Comparison of ENCODE assay signal across 26 mouse cellular contexts in the genomic region with DNA sequence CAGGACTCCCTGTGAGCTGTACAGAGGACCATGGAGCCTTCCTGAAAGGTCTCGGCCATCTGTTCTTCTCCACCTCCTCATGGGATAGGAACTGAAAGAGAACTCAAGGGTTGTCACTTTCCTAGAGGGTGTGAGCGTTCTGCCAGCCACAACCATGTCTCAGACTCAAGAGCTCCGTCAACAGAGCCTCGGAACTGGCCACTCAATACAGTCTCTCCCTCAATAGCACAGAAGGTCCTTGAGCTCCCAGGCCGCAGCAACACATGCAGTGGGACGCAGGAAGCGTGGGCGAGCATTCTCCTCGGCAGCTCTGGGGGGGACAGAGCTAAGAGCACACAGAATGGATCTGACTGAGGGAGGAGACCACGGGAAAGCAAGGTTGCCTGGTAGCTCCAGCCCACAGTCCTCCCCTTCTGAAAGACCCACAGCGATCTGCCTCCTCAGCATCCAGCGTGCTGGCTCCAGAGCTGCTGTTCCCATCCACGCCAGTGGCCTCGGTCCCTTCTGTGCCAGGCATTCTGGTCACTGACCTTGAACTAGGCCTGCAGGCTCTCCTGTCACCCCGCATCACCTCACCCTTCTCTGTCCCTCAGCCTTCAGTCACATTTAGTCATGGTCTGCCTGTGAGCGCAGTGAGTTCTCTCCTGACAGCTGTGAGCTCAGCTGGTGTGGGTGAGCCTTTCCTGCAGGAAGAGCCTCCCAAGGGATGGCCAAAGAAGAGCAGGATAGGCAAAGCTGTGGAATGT. TPM values are rescaled to one million over a fixed set of nuclear protein-coding genes. Genes with fewer than 3 reads are reported as not detected.
DNase-seq lines count a peak whose midpoint lies in the region; ATAC-seq lines count a peak whose summit lies in the region.
"Had no signal": no experiment of that assay in that cellular context is flagged by ENCODE, and none has a peak within 500 bp of the region (broad histone marks: within the 10 kb centered on the region; RNA-seq: fewer than 3 reads in every experiment).

No protein-coding gene starts in this region.

- ATAC-seq in frontal cortex, adult (ENCODE audit: low TSS enrichment), result peak; percentile 55
- peak; percentile 44; the same call in 1 of the 2 replicates for ATAC-seq in lung, embryonic 16.5 days (ENCODE audit: low read depth)
- ATAC-seq in granulocyte monocyte progenitor cell, adult 5-6 weeks (replicated peaks; ENCODE audit: poor library complexity, severe bottlenecking), result peak; percentile 10; the same call in 1 of the 2 replicates
- ATAC-seq: intestine, embryonic 16.5 days; liver, postnatal 0 days had no signal

- no peaks in the 10 kb centered on the region for H3K9me3 ChIP-seq in lung, embryonic 16.5 days (ENCODE audit: control insufficient read depth, low read length)
- H3K9me3 ChIP-seq: embryonic facial prominence, embryonic 12.5 days; hindbrain, embryonic 15.5 days; limb, embryonic 12.5 days; neural tube, embryonic 12.5 days had no signal

- H3K27ac ChIP-seq in lung, embryonic 16.5 days (ENCODE audit: low read length), result no peak overlapping the region
- H3K27ac ChIP-seq: embryonic facial prominence, embryonic 12.5 days; gastrocnemius, adult 2 months; limb, embryonic 12.5 days; macrophage; neural tube, embryonic 12.5 days had no signal

- H3K4me1 ChIP-seq in lung, embryonic 16.5 days (replicated peaks; ENCODE audit: control insufficient read depth, insufficient read depth, low read length), result no peaks in the 10 kb centered on the region; the same call in 1 of the 2 replicates
- H3K4me1 ChIP-seq: embryonic facial prominence, embryonic 12.5 days; neural tube, embryonic 12.5 days had no signal

- 60% methylated on average over 16 of the region's 16 CpGs for WGBS in lung, embryonic 16.5 days

- H3K4me2 ChIP-seq in lung, embryonic 16.5 days (ENCODE audit: low read depth, low read length), result no peak overlapping the region
- H3K4me2 ChIP-seq: embryonic facial prominence, embryonic 12.5 days; heart, embryonic 11.5 days; hindbrain, embryonic 15.5 days; limb, embryonic 12.5 days; liver, embryonic 11.5 days; neural tube, embryonic 12.5 days had no signal

- DNase-seq in frontal cortex, postnatal 10 days (ENCODE audit: low spot score in 2 of 2), result no peak
- no peak for DNase-seq in lung, postnatal 14 days
- DNase-seq in adrenal gland, postnatal 14 days, result peak; percentile 75
- DNase-seq in right cerebral cortex, postnatal 4 days, result no peak
- no peak for DNase-seq in natural killer cell, adult 2 months (ENCODE audit: low spot score in 2 of 2)
- DNase-seq: cerebellum, adult 11-12 months; cerebellum, postnatal 25 days; gastrocnemius, adult 2 months; heart, postnatal 10 days; kidney, adult 9 months; kidney, postnatal 14 days; liver, postnatal 0 days had no signal

- H3K9ac ChIP-seq in lung, embryonic 16.5 days (ENCODE audit: low read length), result no peak overlapping the region
- H3K9ac ChIP-seq: embryonic facial prominence, embryonic 12.5 days; hindbrain, embryonic 15.5 days; limb, embryonic 12.5 days; liver, postnatal 0 days; neural tube, embryonic 12.5 days had no signal

- H3K4me3 ChIP-seq in lung, embryonic 16.5 days (ENCODE audit: low read length), result no peak overlapping the region
- H3K4me3 ChIP-seq: embryonic facial prominence, embryonic 12.5 days; gastrocnemius, adult 2 months; hindbrain, embryonic 15.5 days; limb, embryonic 12.5 days; neural tube, embryonic 12.5 days had no signal

- no peaks in the 10 kb centered on the region for H3K36me3 ChIP-seq in lung, embryonic 16.5 days (ENCODE audit: control insufficient read depth, insufficient read depth, low read length)
- H3K36me3 ChIP-seq: embryonic facial prominence, embryonic 12.5 days; hindbrain, embryonic 15.5 days; limb, embryonic 12.5 days had no signal

- H3K27me3 ChIP-seq in lung, embryonic 16.5 days (ENCODE audit: control insufficient read depth, insufficient read depth, low read depth, low read length), result 0 out of 2 replicates have a peak, but pooled peaks cover 2% of the 10 kb centered on the region
- H3K27me3 ChIP-seq: hindbrain, embryonic 15.5 days had no signal

RNA-seq across cellular contexts. Expression of a gene that starts 15.4 kb away (rescaled TPM):
- 2.7 and 4.0 TPM in 2 replicates for polyA plus RNA-seq in lung, embryonic 16.5 days (2015; fragmentation: Nextera tagmentation; extraction: Ambion mirVana)
- 1.0 and 1.1 TPM in 2 replicates for total RNA-seq in adrenal gland, postnatal 14 days (2021)
- total RNA-seq in granulocyte monocyte progenitor cell, adult 5-6 weeks (2014; fragmentation: Nextera tagmentation), result not detected in 2 replicates
- not detected in 2 replicates for total RNA-seq in granulocyte monocyte progenitor cell, adult 5-6 weeks (2017)
- total RNA-seq: ES-E14; gastrocnemius, adult 2 months; heart, postnatal 10 days; monocyte, adult 5-6 weeks had no signal
- polyA plus RNA-seq: heart, embryonic 11.5 days; limb, embryonic 12.5 days; liver, postnatal 0 days; macrophage; small intestine, adult 2 months had no signal

RNA-seq across cellular contexts. Expression of a gene that starts 47.9 kb away (rescaled TPM):
- 8.5 and 10.4 TPM in 2 replicates for polyA plus RNA-seq in lung, embryonic 16.5 days (2015; fragmentation: Nextera tagmentation; extraction: Ambion mirVana)
- total RNA-seq in adrenal gland, postnatal 14 days (2021), result 58.4 and 60.7 TPM in 2 replicates
- 0.04 and 9.0 TPM in 2 replicates for total RNA-seq in granulocyte monocyte progenitor cell, adult 5-6 weeks (2014; fragmentation: Nextera tagmentation)
- 3.3 and 3.6 TPM in 2 replicates for total RNA-seq in granulocyte monocyte progenitor cell, adult 5-6 weeks (2017)
